Mouse (Mus musculus): ENCODE data around the gene Sucla2. TPM values are rescaled to one million over a fixed set of nuclear protein-coding genes. Genes with fewer than 3 reads are reported as not detected.

The Sucla2 gene
- total and polyA plus RNA-seq, 3 experiments: 51.9 to 98.4 (median 60.3) TPM

DNA sequence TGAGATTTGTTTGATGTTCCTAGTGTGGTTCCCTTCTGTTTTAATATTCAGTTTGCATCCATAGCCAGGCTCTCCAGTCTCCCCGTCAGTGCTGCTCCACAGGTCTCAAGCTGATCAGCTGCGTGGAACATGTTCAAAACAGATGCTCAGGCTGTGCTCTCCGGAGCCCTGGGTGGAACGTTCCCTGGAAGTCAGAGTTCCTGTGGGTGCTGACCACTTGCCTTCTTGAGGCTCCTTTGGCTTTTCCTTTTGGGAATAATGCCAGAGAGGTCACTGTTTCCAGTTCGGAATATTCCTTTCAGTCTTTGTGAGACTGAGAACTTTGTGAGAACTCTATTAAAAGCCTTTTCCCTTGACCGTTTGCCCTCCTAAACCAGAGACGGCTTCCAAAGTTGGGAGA is 49.6 kb upstream of the Sucla2 start:
- no peak for DNase-seq (ENCODE audit: extremely low read depth)
- Histone ChIP-seq H3K9me3 (replicated peaks; ENCODE audit: low read length) (no peaks in the 10 kb centered on the region), H3K4me2 (ENCODE audit: insufficient read depth, low read depth, poor library complexity, severe bottlenecking) (no peak overlapping the region), H3K27ac (ENCODE audit: insufficient read depth, low read depth) (no peak overlapping the region), H3K27me3 (replicated peaks) (no peaks in the 10 kb centered on the region), H3K79me2 (replicated peaks; ENCODE audit: control insufficient read depth, extremely low read depth, insufficient read depth, poor library complexity, severe bottlenecking) (no peaks in the 10 kb centered on the region), H3K4me3 (replicated peaks in 1 of 3; ENCODE audit: low read depth in 2 of 3, low read length in 2 of 3, poor library complexity in 1 of 3) (no peak overlapping the region), H3K36me3 (replicated peaks in 1 of 2; ENCODE audit: control insufficient read depth in 1 of 2, insufficient read depth in 1 of 2, low read length in 1 of 2) (no peaks in the 10 kb centered on the region), H3K9ac (ENCODE audit: insufficient read depth, low read depth) (no peak overlapping the region), H3K4me1 (ENCODE audit: control insufficient read depth in 1 of 2, insufficient read depth in 2 of 2) (peaks cover 3 to 23% of the 10 kb centered on the region in 2 experiments)
- dilution Hi-C loops (cut with MboI; ENCODE audit: extremely low pct_ligation_motif_present, extremely low pct_unique_long_range_greater_than_20kb, low sequenced_read_pairs): no loop called here
- TF ChIP-seq ZKSCAN1 (IDR thresholded peaks at IDR 0.05; ENCODE audit: borderline replicate concordance, low read depth, low read length) (no peak), TCF12 (IDR thresholded peaks at IDR 0.05; ENCODE audit: low read depth, low read length) (no peak), KAT2A (IDR thresholded peaks at IDR 0.05; ENCODE audit: insufficient replicate concordance, low read length) (no peak), GABPA (IDR thresholded peaks at IDR 0.05; ENCODE audit: insufficient replicate concordance, low read depth, low read length) (no peak), BHLHE40 (IDR thresholded peaks at IDR 0.05; ENCODE audit: low read depth, low read length) (no peak), CHD1 (IDR thresholded peaks at IDR 0.05; ENCODE audit: low read depth, low read length) (no peak), NRF1 (IDR thresholded peaks at IDR 0.05; ENCODE audit: low read depth, low read length) (no peak), RAD21 (IDR thresholded peaks at IDR 0.05; ENCODE audit: low read depth, low read length) (no peak), HCFC1 (IDR thresholded peaks at IDR 0.05; ENCODE audit: low read depth, low read length) (no peak), PAX5 (IDR thresholded peaks at IDR 0.05; ENCODE audit: low read length) (no peak), IRF4 (IDR thresholded peaks at IDR 0.05; ENCODE audit: low read depth, low read length) (no peak), EP300 (IDR thresholded peaks at IDR 0.05; ENCODE audit: low read length) (no peak), UBTF (IDR thresholded peaks at IDR 0.05; ENCODE audit: low read depth, low read length) (no peak), MYC (IDR thresholded peaks at IDR 0.05; ENCODE audit: low read depth, low read length) (no peak)
- in situ Hi-C loops (cut with MboI; ENCODE audit: low pct_ligation_motif_present, low pct_unique_long_range_greater_than_20kb, low sequenced_read_pairs): no loop called here

DNA sequence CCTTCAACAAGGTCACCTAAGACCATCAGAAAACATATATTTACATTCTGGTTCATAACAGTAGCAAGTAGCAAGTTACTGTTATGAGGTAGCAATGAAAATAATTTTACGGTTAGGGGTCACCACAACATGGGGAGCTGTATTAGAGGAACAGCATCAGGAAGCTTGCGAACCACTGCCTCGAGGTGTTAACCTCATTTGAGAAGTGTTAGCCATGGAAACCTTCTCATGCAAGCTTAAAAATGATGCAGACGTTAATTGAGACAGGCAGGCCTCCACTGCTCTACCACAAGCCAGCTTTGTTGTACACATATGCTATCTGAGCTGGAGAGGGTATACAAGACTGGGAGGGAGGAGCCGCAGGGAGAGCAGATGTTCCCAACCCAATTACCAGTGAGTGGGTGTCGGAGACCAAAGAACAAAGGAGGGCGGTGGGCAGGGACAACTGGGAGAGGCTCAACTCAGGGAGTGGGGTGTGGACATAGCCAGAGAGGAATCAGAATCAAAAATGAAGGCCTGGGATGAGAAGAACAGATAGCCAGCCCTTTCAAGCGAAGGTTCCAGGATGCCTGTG is 48.7 kb upstream of the Sucla2 start:
- Histone ChIP-seq H3K36me3 (replicated peaks in 1 of 2; ENCODE audit: control insufficient read depth in 1 of 2, insufficient read depth in 1 of 2, low read length in 1 of 2) (no peaks in the 10 kb centered on the region), H3K9me3 (replicated peaks; ENCODE audit: low read length) (no peaks in the 10 kb centered on the region), H3K27me3 (replicated peaks) (no peaks in the 10 kb centered on the region), H3K4me3 (replicated peaks in 1 of 3; ENCODE audit: low read depth in 2 of 3, low read length in 2 of 3, poor library complexity in 1 of 3) (no peak overlapping the region), H3K9ac (ENCODE audit: insufficient read depth, low read depth) (no peak overlapping the region), H3K27ac (ENCODE audit: insufficient read depth, low read depth) (no peak overlapping the region), H3K4me1 (ENCODE audit: control insufficient read depth in 1 of 2, insufficient read depth in 2 of 2) (peaks cover 2 to 15% of the 10 kb centered on the region in 2 experiments), H3K79me2 (replicated peaks; ENCODE audit: control insufficient read depth, extremely low read depth, insufficient read depth, poor library complexity, severe bottlenecking) (no peaks in the 10 kb centered on the region), H3K4me2 (ENCODE audit: insufficient read depth, low read depth, poor library complexity, severe bottlenecking) (no peak overlapping the region)
- in situ Hi-C loops (cut with MboI; ENCODE audit: low pct_ligation_motif_present, low pct_unique_long_range_greater_than_20kb, low sequenced_read_pairs): no loop called here
- TF ChIP-seq RAD21 (IDR thresholded peaks at IDR 0.05; ENCODE audit: low read depth, low read length): no peak
- TF ChIP-seq JUND (conservative IDR thresholded peaks at IDR 0.05; ENCODE audit: low read depth, low read length): no peak
- TF ChIP-seq IRF4 (IDR thresholded peaks at IDR 0.05; ENCODE audit: low read depth, low read length): no peak
- no peak for TF ChIP-seq TCF12 (IDR thresholded peaks at IDR 0.05; ENCODE audit: low read depth, low read length)
- no peak for TF ChIP-seq TBP (conservative IDR thresholded peaks at IDR 0.05; ENCODE audit: low read depth, low read length)
- no peak for TF ChIP-seq NELFE (IDR thresholded peaks at IDR 0.05; ENCODE audit: low read depth, low read length)
- TF ChIP-seq MXI1 (IDR thresholded peaks at IDR 0.05; ENCODE audit: low read depth, low read length): no peak
- no peak for TF ChIP-seq PAX5 (IDR thresholded peaks at IDR 0.05; ENCODE audit: low read length)
- dilution Hi-C loops (cut with MboI; ENCODE audit: extremely low pct_ligation_motif_present, extremely low pct_unique_long_range_greater_than_20kb, low sequenced_read_pairs): no loop called here
- no peak for DNase-seq (ENCODE audit: extremely low read depth)
